Mouse (Mus musculus) myocyte (in vitro differentiated cells): ENCODE measurements around the gene M6pr.

Experiments used
- E2F4 ChIP-seq: IDR thresholded peaks from one replicate; pipeline ENCODE4 v1.6.1; 2011; ENCODE audit warnings: mild to moderate bottlenecking, control low read depth, moderate library complexity; ENCODE audit not compliant: insufficient read depth
- MAX ChIP-seq: IDR thresholded peaks from one replicate; pipeline ENCODE4 v1.6.1; 2011; ENCODE audit warnings: low read depth, mild to moderate bottlenecking, control low read depth
- POLR2A ChIP-seq: IDR thresholded peaks from one replicate; pipeline ENCODE4 v1.6.1; 2011; ENCODE audit warnings: low read depth, mild to moderate bottlenecking, control low read depth, moderate library complexity; ENCODE audit not compliant: insufficient read length
- POLR2AphosphoS2 ChIP-seq: IDR thresholded peaks from one replicate; pipeline ENCODE4 v1.6.1; 2011; ENCODE audit warnings: low read depth, control low read depth; ENCODE audit not compliant: insufficient read length

DNA sequence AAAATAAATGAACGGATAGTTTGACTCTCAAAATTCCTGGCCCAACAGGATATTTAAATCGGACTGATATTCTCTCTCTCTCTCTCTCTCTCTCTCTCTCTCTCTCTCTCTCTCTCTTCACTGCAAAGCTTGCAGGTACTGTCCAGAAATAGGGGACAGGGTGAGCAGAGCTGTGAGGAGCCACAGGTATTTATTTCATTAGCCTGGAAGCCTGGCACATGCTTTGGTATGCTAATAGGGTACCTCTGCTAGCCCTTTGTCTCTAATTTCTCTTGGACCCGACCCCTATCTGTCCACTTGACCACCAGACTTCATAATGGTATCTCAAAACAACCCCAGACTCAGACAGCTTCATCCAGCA is 11.6 kb upstream of the M6pr start:
- no peak for TF ChIP-seq MAX
- no peak for TF ChIP-seq POLR2A
- no peak for TF ChIP-seq E2F4
- TF ChIP-seq POLR2AphosphoS2: no peak
